Mouse (Mus musculus) kidney, embryonic 14.5 days (tissue): ENCODE measurements at regions not wholly inside any gene's neighbourhood (a gene's known extent, or its start where the extent isn't known, plus 50 kb on each side); places are given as distances from the start of the nearest gene placed in this dataset.
A peak's percentile ranks its signal among the peaks of the same experiment; 100 is the strongest.

Experiments used
- ATAC-seq: fragments of 200-750 bp; cut with Nextera tagmentation; 2 replicates; pipeline ENCODE4 v1.8.0; 2017; ENCODE audit warnings: moderate number of reproducible peaks, mild to moderate bottlenecking, moderate TSS enrichment, moderate library complexity; ENCODE audit not compliant: low FRiP score, low TSS enrichment
- H3K27ac ChIP-seq: fragments of 300-500 bp; sonication (generic); 2 replicates; pipeline ENCODE4 v1.5.1; 2014; ENCODE audit warnings: low read depth, mild to moderate bottlenecking, low read length, moderate library complexity, mixed read lengths
- H3K27me3 ChIP-seq: fragments of 300-500 bp; sonication (generic); 2 replicates; pipeline ENCODE4 v1.6.1; 2014; ENCODE audit warnings: mild to moderate bottlenecking, low read length; ENCODE audit not compliant: control insufficient read depth, insufficient read depth
- H3K36me3 ChIP-seq: fragments of 300-500 bp; sonication (generic); 2 replicates; pipeline ENCODE4 v1.6.1; 2014; ENCODE audit warnings: low read length, mixed read lengths; ENCODE audit not compliant: control insufficient read depth, insufficient read depth
- H3K4me1 ChIP-seq: fragments of 300-500 bp; sonication (generic); 2 replicates; pipeline ENCODE4 v1.6.1; 2014; ENCODE audit warnings: low read length, mixed read lengths; ENCODE audit not compliant: control insufficient read depth, insufficient read depth
- H3K4me2 ChIP-seq: fragments of 300-500 bp; sonication (generic); replicated peaks from 2 replicates; pipeline ENCODE4 v1.6.1; 2014; ENCODE audit warnings: low read depth, mild to moderate bottlenecking, low read length
- H3K4me3 ChIP-seq: fragments of 300-500 bp; sonication (generic); 2 replicates; pipeline ENCODE4 v1.5.1; 2014; ENCODE audit warnings: mild to moderate bottlenecking, low read length
- H3K9ac ChIP-seq: fragments of 300-500 bp; sonication (generic); 2 replicates; pipeline ENCODE4 v1.6.1; 2014; ENCODE audit warnings: low read depth, mild to moderate bottlenecking, low read length, moderate library complexity
- H3K9me3 ChIP-seq: fragments of 300-500 bp; sonication (generic); 2 replicates; pipeline ENCODE4 v1.6.1; 2016; ENCODE audit warnings: low read length; ENCODE audit not compliant: control insufficient read depth
- WGBS: fragments of 180-500 bp; shearing (Covaris S2); extraction: QIAGEN DNeasy Blood & Tissue Kit; methylation state at CpG from one replicate; pipeline ENCODE4 v1.1.7; 2014; 5-methylcytosine and 5-hydroxymethylcytosine counted together

GRCm38 (mm10) chr3:78884715-78885114 lies 401.6 kb downstream of the Rapgef2 start:
- Histone ChIP-seq H3K9ac (no peak overlapping the region), H3K4me3 (no peak overlapping the region), H3K4me2 (no peak overlapping the region), H3K4me1 (no peaks in the 10 kb centered on the region), H3K9me3 (no peaks in the 10 kb centered on the region), H3K36me3 (no peaks in the 10 kb centered on the region), H3K27me3 (no peaks in the 10 kb centered on the region), H3K27ac (no peak overlapping the region)
- ATAC-seq: no peak
- WGBS: 66% methylated on average over 9 of the region's 9 CpGs

DNA sequence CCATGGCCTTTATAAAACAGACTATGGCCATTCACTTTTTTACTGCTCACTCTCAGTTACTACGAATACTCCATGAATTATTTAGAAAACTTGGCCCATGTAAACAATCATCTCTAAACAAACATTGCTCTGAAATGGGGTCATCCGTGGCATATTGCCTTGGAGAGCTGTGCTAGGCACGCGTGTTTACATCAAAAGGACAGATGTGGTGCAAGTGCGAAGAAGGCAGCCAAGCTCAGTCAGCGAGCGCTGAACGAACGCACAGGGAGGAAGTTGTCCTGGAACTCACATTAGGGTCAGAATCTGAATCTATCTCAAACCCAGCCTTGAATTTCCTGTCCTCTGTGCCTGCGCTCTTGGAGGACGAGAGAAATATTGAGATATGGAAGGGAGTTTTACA lies 402.3 kb downstream of the Rapgef2 start:
- Histone ChIP-seq H3K4me3 (no peak overlapping the region), H3K9ac (no peak overlapping the region), H3K36me3 (no peaks in the 10 kb centered on the region), H3K27ac (no peak overlapping the region), H3K27me3 (no peaks in the 10 kb centered on the region), H3K4me2 (no peak overlapping the region), H3K9me3 (no peaks in the 10 kb centered on the region), H3K4me1 (no peaks in the 10 kb centered on the region)
- ATAC-seq: no peak
- 84% methylated on average over 11 of the region's 11 CpGs for WGBS

- H3K27me3 ChIP-seq: no peaks in the 10 kb centered on the region
- ATAC-seq: no peak
- no peaks in the 10 kb centered on the region for H3K4me1 ChIP-seq
- WGBS: 76% methylated on average over 13 of the region's 13 CpGs
- H3K4me3 ChIP-seq: no peak overlapping the region
- H3K36me3 ChIP-seq: no peaks in the 10 kb centered on the region
- H3K27ac ChIP-seq: no peak overlapping the region
- no peak overlapping the region for H3K4me2 ChIP-seq
- no peak overlapping the region for H3K9ac ChIP-seq
- H3K9me3 ChIP-seq: no peaks in the 10 kb centered on the region
Measured at GRCm38 (mm10) chr3:78880072-78880471, 406.2 kb downstream of the Rapgef2 start.

- Histone ChIP-seq H3K36me3 (no peaks in the 10 kb centered on the region), H3K27me3 (no peaks in the 10 kb centered on the region), H3K4me2 (no peak overlapping the region), H3K27ac (no peak overlapping the region), H3K4me3 (no peak overlapping the region), H3K4me1 (no peaks in the 10 kb centered on the region), H3K9ac (no peak overlapping the region), H3K9me3 (no peaks in the 10 kb centered on the region)
- no peak for ATAC-seq
- WGBS: 73% methylated on average over 3 of the region's 3 CpGs
Measured at GRCm38 (mm10) chr3:78877323-78877722, 409.0 kb downstream of the Rapgef2 start.

DNA sequence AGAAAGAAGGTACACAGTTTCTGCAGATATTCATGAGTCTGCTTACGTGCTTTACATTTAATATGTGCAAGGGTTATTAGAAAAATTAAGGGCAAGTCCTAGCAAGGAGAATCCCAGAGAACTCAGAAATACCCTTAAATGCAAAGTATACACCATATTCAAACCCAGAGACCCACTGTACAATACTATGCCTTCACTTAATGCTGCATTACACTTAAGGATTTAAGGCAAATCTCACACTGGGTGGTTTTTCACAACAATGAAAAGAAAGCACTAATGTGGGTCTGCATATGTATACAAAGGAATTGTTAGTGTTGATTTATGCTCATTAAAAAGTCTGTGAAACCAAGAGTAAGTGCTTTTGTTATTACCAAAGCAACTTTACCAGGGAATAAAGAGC lies 419.4 kb downstream of the Rapgef2 start:
- Histone ChIP-seq H3K27me3 (no peaks in the 10 kb centered on the region), H3K27ac (no peak overlapping the region), H3K36me3 (no peaks in the 10 kb centered on the region), H3K4me1 (no peaks in the 10 kb centered on the region), H3K9me3 (no peaks in the 10 kb centered on the region), H3K4me3 (no peak overlapping the region), H3K9ac (no peak overlapping the region), H3K4me2 (no peak overlapping the region)
- 95% methylated on average over 1 of the region's 1 CpGs for whole genome bisulfite sequencing
- no peak for ATAC-seq

GRCm38 (mm10) chr3:78866083-78866726 lies 420.1 kb downstream of the Rapgef2 start:
- Histone ChIP-seq H3K27me3 (no peaks in the 10 kb centered on the region), H3K9ac (no peak overlapping the region), H3K4me1 (no peaks in the 10 kb centered on the region), H3K27ac (no peak overlapping the region), H3K4me2 (no peak overlapping the region), H3K9me3 (no peaks in the 10 kb centered on the region), H3K36me3 (no peaks in the 10 kb centered on the region), H3K4me3 (no peak overlapping the region)
- 0 out of 2 replicates have a peak, but pooled peaks have one; percentile 16 for ATAC-seq
- WGBS: 84% methylated on average over 9 of the region's 9 CpGs

- Histone ChIP-seq H3K9me3 (no peaks in the 10 kb centered on the region), H3K27ac (no peak overlapping the region), H3K36me3 (no peaks in the 10 kb centered on the region), H3K4me1 (no peaks in the 10 kb centered on the region), H3K4me2 (no peak overlapping the region), H3K4me3 (no peak overlapping the region), H3K9ac (no peak overlapping the region), H3K27me3 (no peaks in the 10 kb centered on the region)
- no peak for ATAC-seq
- 88% methylated on average over 2 of the region's 2 CpGs for WGBS
Measured at GRCm38 (mm10) chr3:78863005-78863404, 423.3 kb downstream of the Rapgef2 start.

DNA sequence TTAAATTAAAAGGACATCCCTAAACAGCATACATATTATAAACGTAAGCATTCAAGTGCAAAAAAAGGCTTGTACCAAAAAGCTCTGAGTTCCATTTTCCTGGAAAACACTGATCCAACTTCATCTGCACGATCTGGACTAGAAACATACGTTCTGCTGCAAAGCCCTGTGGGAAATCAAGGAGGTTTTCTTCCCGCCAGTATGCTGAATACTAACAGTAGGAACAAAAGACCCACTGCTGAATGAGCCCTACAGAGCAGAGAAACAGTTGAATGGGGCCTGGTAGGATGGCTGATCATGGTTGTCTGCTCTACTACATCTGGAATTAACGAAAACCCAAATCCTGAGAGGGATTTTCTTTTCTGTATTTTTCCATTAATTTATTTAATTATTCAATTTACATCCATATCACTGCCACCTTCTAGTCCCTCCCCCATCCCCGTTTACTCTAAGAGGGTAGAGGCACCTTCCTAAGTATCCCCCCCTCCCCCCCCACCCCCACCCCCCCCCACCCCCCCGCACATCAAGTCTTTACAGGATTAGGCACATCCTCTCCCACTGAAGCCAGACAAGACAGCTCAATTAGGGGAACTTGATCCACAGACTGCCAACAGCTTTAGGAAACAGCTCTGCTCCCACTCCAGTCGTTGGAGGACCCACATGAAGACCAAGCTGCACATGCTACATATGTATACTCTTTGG lies 439.5 kb downstream of the Rapgef2 start:
- WGBS: 82% methylated on average over 7 of the region's 8 CpGs
- no peak for ATAC-seq

GRCm38 (mm10) chr3:78841173-78841572 lies 445.1 kb downstream of the Rapgef2 start:
- Histone ChIP-seq H3K36me3 (no peaks in the 10 kb centered on the region), H3K9me3 (no peaks in the 10 kb centered on the region), H3K27me3 (no peaks in the 10 kb centered on the region), H3K4me1 (no peaks in the 10 kb centered on the region), H3K9ac (no peak overlapping the region), H3K4me3 (no peak overlapping the region), H3K27ac (no peak overlapping the region), H3K4me2 (no peak overlapping the region)
- WGBS: 78% methylated on average over 4 of the region's 4 CpGs
- no peak for ATAC-seq

More for the DNA sequence above, 439.5 kb downstream of the Rapgef2 start:
- H3K27me3 ChIP-seq: no peaks in the 10 kb centered on the region
- no peaks in the 10 kb centered on the region for H3K9me3 ChIP-seq
- H3K27ac ChIP-seq: no peak overlapping the region
- H3K4me2 ChIP-seq: no peak overlapping the region
- H3K36me3 ChIP-seq: no peaks in the 10 kb centered on the region
- no peaks in the 10 kb centered on the region for H3K4me1 ChIP-seq
- no peak overlapping the region for H3K9ac ChIP-seq
- H3K4me3 ChIP-seq: no peak overlapping the region
